Mouse (Mus musculus) liver, embryonic 11.5 days (tissue): ENCODE measurements at regions not wholly inside any gene's neighbourhood (a gene's known extent, or its start where the extent isn't known, plus 50 kb on each side); places are given as distances from the start of the nearest gene placed in this dataset.

Experiments used
- ATAC-seq: fragments of 200-750 bp; cut with Nextera tagmentation; replicated peaks from 2 replicates; pipeline ENCODE4 v1.8.0; 2017; ENCODE audit warnings: moderate number of reproducible peaks, mild to moderate bottlenecking, moderate TSS enrichment, moderate library complexity; ENCODE audit not compliant: low FRiP score
- DNase-seq: peaks from one replicate; pipeline ENCODE4 v3.0.0-alpha.2; 2017; ENCODE audit warnings: low spot score
- H3K27ac ChIP-seq: fragments of 300-500 bp; sonication (generic); 2 replicates; pipeline ENCODE4 v1.5.1; 2014; ENCODE audit warnings: mild to moderate bottlenecking, low read depth, low read length, control low read depth
- H3K27me3 ChIP-seq: fragments of 300-500 bp; sonication (generic); replicated peaks from 2 replicates; pipeline ENCODE4 v1.6.1; 2014; ENCODE audit warnings: low read length, mixed read lengths; ENCODE audit not compliant: control insufficient read depth, insufficient read depth
- H3K36me3 ChIP-seq: fragments of 300-500 bp; sonication (generic); 2 replicates; pipeline ENCODE4 v1.6.1; 2014; ENCODE audit warnings: mild to moderate bottlenecking, low read length, moderate library complexity, mixed read lengths; ENCODE audit not compliant: control insufficient read depth, insufficient read depth
- H3K4me1 ChIP-seq: fragments of 300-500 bp; sonication (generic); replicated peaks from 2 replicates; pipeline ENCODE4 v1.6.1; 2014; ENCODE audit warnings: low read length, mixed read lengths; ENCODE audit not compliant: control insufficient read depth, insufficient read depth
- H3K4me2 ChIP-seq: fragments of 300-500 bp; sonication (generic); 2 replicates; pipeline ENCODE4 v1.6.1; 2014; ENCODE audit warnings: mild to moderate bottlenecking, control low read depth, moderate library complexity
- H3K4me3 ChIP-seq: fragments of 300-500 bp; sonication (generic); 2 replicates; pipeline ENCODE4 v1.5.1; 2014; ENCODE audit warnings: low read depth, low read length, control low read depth
- H3K9ac ChIP-seq: fragments of 300-500 bp; sonication (generic); 2 replicates; pipeline ENCODE4 v1.6.1; 2014; ENCODE audit warnings: low read depth, low read length, control low read depth
- H3K9me3 ChIP-seq: fragments of 300-500 bp; sonication (generic); 2 replicates; pipeline ENCODE4 v1.6.1; 2016; ENCODE audit warnings: low read length, inconsistent platforms, mixed read lengths; ENCODE audit not compliant: control insufficient read depth
- WGBS: fragments of 180-500 bp; shearing (Covaris S2); extraction: QIAGEN DNeasy Blood & Tissue Kit; methylation state at CpG from one replicate; pipeline ENCODE4 v1.1.7; 2014; 5-methylcytosine and 5-hydroxymethylcytosine counted together

DNA sequence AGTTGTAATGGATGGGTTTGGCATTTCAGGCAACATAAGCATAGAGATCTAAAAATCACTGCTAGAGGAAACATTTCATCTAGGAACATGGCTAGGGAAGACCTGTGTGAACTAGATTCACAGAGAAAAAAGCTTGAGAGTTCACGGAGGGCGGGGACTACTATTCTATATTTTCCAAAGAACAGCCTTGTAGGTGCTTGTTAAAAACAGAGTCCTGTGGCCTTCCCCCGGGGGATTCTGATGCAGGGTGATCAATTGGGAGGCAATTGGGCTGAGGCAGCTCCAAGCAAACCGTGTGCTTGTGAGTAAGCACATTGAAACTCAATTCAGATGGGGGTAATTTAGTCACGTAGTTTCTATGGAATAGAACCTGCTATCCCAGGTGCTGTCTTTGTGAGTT lies 112.0 kb downstream of the Mterf1b start:
- no peak overlapping the region for H3K4me3 ChIP-seq
- 60% methylated on average over 5 of the region's 5 CpGs for WGBS
- no peak for DNase-seq

DNA sequence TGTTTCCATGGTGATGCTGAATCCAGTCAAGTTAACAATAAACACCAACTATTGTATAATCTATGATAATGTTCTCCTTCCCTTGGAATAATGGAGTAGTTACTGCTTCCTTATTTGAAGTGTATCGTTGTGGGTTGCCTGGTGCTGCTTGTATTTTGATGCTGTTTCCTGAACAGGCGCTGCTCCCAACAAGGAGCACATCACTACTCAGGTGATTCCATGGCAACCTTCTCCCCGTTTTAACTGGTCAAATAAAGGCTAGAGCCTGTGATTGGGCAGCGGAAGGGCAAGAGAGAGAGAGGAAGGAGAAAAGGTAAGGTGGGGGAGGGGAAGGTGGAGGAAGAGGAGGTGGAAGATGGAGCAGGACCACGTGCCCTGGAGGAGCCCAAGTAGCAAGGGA lies 116.3 kb downstream of the Mterf1b start:
- WGBS: 75% methylated on average over 5 of the region's 5 CpGs

More for the DNA sequence above, 112.0 kb downstream of the Mterf1b start:
- H3K27ac ChIP-seq: no peak overlapping the region
- H3K36me3 ChIP-seq: no peaks in the 10 kb centered on the region
- no peak overlapping the region for H3K4me2 ChIP-seq
- no peaks in the 10 kb centered on the region for H3K4me1 ChIP-seq
- H3K9me3 ChIP-seq: no peaks in the 10 kb centered on the region
- no peaks in the 10 kb centered on the region for H3K27me3 ChIP-seq
- H3K9ac ChIP-seq: no peak overlapping the region
- ATAC-seq: no peak

DNA sequence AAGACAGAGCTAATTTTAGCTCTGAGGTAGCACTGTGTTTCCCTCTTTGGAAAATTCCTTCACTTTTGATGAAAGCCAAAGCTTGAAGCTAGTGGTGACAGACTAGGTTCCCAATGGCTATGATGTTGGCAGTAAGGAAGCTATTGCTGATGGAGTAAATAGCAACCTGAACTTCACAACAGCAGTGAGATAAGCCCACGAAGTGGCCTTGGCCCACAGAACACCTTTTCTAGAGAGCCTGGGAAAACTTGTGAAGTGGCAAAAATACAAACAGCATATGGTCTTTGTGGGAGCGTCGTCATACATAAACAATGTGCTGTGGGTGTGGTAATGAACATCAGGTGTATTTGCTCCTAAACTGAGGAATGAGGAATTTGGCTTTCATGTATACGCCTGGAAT lies 119.0 kb downstream of the Mterf1b start:
- Histone ChIP-seq H3K27ac (no peak overlapping the region), H3K9ac (no peak overlapping the region), H3K36me3 (no peaks in the 10 kb centered on the region), H3K9me3 (no peaks in the 10 kb centered on the region), H3K4me2 (no peak overlapping the region), H3K4me3 (no peak overlapping the region), H3K27me3 (no peaks in the 10 kb centered on the region), H3K4me1 (no peaks in the 10 kb centered on the region)
- 77% methylated on average over 4 of the region's 4 CpGs for WGBS
- no peak for DNase-seq
- ATAC-seq: no peak

More for the DNA sequence above, 116.3 kb downstream of the Mterf1b start:
- H3K4me3 ChIP-seq: no peak overlapping the region
- DNase-seq (no peak), ATAC-seq (no peak)
- H3K9me3 ChIP-seq: no peaks in the 10 kb centered on the region
- no peak overlapping the region for H3K9ac ChIP-seq
- no peaks in the 10 kb centered on the region for H3K4me1 ChIP-seq
- no peak overlapping the region for H3K27ac ChIP-seq
- H3K36me3 ChIP-seq: no peaks in the 10 kb centered on the region
- H3K27me3 ChIP-seq: no peaks in the 10 kb centered on the region
- no peak overlapping the region for H3K4me2 ChIP-seq

- Histone ChIP-seq H3K36me3 (no peaks in the 10 kb centered on the region), H3K4me2 (no peak overlapping the region), H3K9me3 (no peaks in the 10 kb centered on the region), H3K27me3 (no peaks in the 10 kb centered on the region), H3K4me1 (no peaks in the 10 kb centered on the region), H3K4me3 (no peak overlapping the region), H3K27ac (no peak overlapping the region), H3K9ac (no peak overlapping the region)
- ATAC-seq (no peak), DNase-seq (no peak)
- WGBS: 61% methylated on average over 4 of the region's 4 CpGs
Observed at GRCm38 (mm10) chr5:4311599-4311998, 119.4 kb downstream of the Mterf1b start.

DNA sequence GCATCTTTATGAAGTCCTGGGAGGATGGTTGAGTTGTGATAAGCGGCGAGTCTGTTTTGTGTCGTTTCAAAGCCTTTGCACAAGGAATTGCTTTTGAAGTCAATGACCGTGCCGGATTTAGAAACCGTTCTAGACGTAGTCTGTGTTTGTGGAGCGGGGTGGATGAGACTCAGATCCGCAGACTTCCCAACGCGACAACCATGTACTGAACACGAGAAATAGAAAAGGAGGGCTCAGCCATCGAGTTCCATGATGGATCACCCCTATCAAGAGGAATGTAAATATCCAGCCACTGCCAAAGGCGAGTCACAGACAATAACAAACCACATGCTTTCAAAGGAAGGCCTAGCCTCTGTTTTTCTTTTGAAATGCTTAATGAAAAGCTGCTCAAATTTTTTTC lies 120.5 kb downstream of the Mterf1b start:
- H3K4me3 ChIP-seq: no peak overlapping the region
- no peak for ATAC-seq
- H3K9ac ChIP-seq: no peak overlapping the region
- 69% methylated on average over 14 of the region's 14 CpGs for WGBS
- no peaks in the 10 kb centered on the region for H3K36me3 ChIP-seq
- H3K4me1 ChIP-seq: no peaks in the 10 kb centered on the region
- no peak for DNase-seq
- H3K9me3 ChIP-seq: no peaks in the 10 kb centered on the region
- no peaks in the 10 kb centered on the region for H3K27me3 ChIP-seq
- no peak overlapping the region for H3K4me2 ChIP-seq
- no peak overlapping the region for H3K27ac ChIP-seq

GRCm38 (mm10) chr5:4322634-4323386 lies 130.6 kb downstream of the Mterf1b start:
- no peak for DNase-seq
- Histone ChIP-seq H3K9me3 (peaks cover 3% of the 10 kb centered on the region), H3K4me2 (no peak overlapping the region), H3K4me3 (no peak overlapping the region), H3K4me1 (peaks cover 4% of the 10 kb centered on the region; the same call in 1 of the 2 replicates), H3K36me3 (no peaks in the 10 kb centered on the region), H3K27me3 (no peaks in the 10 kb centered on the region), H3K27ac (no peak overlapping the region), H3K9ac (no peak overlapping the region)
- WGBS: 71% methylated on average over 8 of the region's 8 CpGs
- ATAC-seq: no peak

DNA sequence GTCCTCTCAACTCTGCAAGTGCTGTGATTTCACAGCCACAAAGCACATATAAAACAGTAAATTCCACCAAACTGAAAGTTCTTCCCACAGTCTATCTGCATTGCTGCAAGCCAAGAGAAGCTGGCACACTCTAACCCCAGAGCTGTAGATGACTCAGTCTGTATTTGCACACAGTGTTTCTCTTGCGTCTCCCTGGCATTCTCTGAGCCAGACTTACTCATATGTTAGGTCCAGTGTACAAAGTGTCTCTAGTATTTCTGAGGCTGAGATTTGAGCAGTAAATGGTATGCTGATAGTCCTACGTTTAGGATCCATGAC lies 131.2 kb downstream of the Mterf1b start:
- ATAC-seq (no peak), DNase-seq (no peak)
- Histone ChIP-seq H3K4me2 (no peak overlapping the region), H3K9me3 (peaks cover 3% of the 10 kb centered on the region), H3K27me3 (no peaks in the 10 kb centered on the region), H3K27ac (no peak overlapping the region), H3K9ac (no peak overlapping the region), H3K4me1 (peaks cover 4% of the 10 kb centered on the region; the same call in 1 of the 2 replicates), H3K36me3 (no peaks in the 10 kb centered on the region), H3K4me3 (no peak overlapping the region)
- 80% methylated on average over 2 of the region's 2 CpGs for WGBS

GRCm38 (mm10) chr5:4325813-4326212 lies 133.6 kb downstream of the Mterf1b start:
- Histone ChIP-seq H3K27ac (no peak overlapping the region), H3K9me3 (no peaks in the 10 kb centered on the region), H3K9ac (no peak overlapping the region), H3K27me3 (no peaks in the 10 kb centered on the region), H3K4me2 (no peak overlapping the region), H3K36me3 (no peaks in the 10 kb centered on the region), H3K4me1 (peaks cover 4% of the 10 kb centered on the region; the same call in 1 of the 2 replicates), H3K4me3 (no peak overlapping the region)
- no peak for DNase-seq
- peak; percentile 76 for ATAC-seq
- 8% methylated on average over 3 of the region's 3 CpGs for WGBS

DNA sequence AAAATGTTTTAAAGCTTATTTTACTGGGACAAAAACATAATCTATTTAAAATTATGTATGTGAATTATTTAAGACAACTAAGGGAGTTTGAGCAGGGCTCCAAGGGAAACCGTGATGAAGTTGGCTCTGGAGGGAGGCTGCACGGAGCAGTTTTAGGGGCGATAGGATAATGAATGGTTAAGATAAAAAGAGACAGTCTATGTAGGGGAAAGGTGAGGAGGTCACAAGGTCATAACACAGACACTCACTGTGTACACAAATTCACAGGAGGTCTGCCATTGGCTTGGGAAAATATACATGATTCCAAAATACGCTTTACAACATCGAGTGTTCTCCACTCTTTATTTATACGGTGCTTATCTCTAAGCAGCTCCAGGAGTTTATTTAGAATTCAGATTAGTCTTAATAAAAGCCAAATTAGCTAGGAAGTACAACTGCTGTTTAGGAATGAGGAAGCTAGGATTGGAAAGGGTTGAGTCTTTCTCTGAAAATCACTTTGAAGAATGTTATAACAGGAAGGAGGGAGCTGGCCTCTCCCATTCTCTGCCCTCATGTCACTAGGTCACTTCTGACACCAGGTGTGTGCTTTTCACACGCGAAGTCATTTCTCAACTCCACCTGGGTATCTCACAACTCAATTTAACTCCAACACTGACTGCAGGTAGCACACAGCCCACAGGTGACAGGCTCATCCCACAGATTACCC lies 134.3 kb downstream of the Mterf1b start:
- peaks cover 4% of the 10 kb centered on the region; the same call in 1 of the 2 replicates for H3K4me1 ChIP-seq
- ATAC-seq (peak; percentile 72), DNase-seq (no peak)
- no peaks in the 10 kb centered on the region for H3K36me3 ChIP-seq
- WGBS: 41% methylated on average over 8 of the region's 8 CpGs
- H3K27ac ChIP-seq: peak overlapping the region; percentile 43; the same call in 1 of the 2 replicates
- H3K9ac ChIP-seq: no peak overlapping the region
- no peak overlapping the region for H3K4me2 ChIP-seq
- H3K27me3 ChIP-seq: no peaks in the 10 kb centered on the region
- no peak overlapping the region for H3K4me3 ChIP-seq
- H3K9me3 ChIP-seq: no peaks in the 10 kb centered on the region
